Mouse (Mus musculus): Measurements from ENCODE around the gene Mroh7. TPM values are rescaled to one million over a fixed set of nuclear protein-coding genes. Genes with fewer than 3 reads are reported as not detected.

Gene Mroh7
- polyA plus RNA-seq, 1 experiment from 2014 or later: 0.45 TPM

- Histone ChIP-seq H3K4me3 (ENCODE audit: control insufficient read depth in 1 of 2, insufficient read depth in 1 of 2, low read depth in 1 of 2, low read length in 2 of 2) (no peak overlapping the region), H3K36me3 (ENCODE audit: control insufficient read depth, insufficient read depth, low read length) (no peaks in the 10 kb centered on the region), H3K27me3 (ENCODE audit: control insufficient read depth, insufficient read depth, low read length) (peaks cover 14% of the 10 kb centered on the region), H3K27ac (replicated peaks in 1 of 2; ENCODE audit: control insufficient read depth in 1 of 2, insufficient read depth in 1 of 2, low read depth in 2 of 2, low read length in 2 of 2) (no peak overlapping the region), H3K4me1 (ENCODE audit: control insufficient read depth in 2 of 2, insufficient read depth in 2 of 2, low read length in 2 of 2) (peaks cover 13 to 16% of the 10 kb centered on the region in 2 experiments), H3K4me2 (ENCODE audit: low read length) (no peak overlapping the region), H3K9me3 (ENCODE audit: control insufficient read depth, low read length) (no peaks in the 10 kb centered on the region), H3K9ac (ENCODE audit: low read length) (no peak overlapping the region)
- 84% methylated on average over 6 of the region's 6 CpGs for WGBS
- ATAC-seq (ENCODE audit: insufficient number of reproducible peaks, insufficient read depth, low FRiP score, low read depth): no peak
These were observed 83.6 kb downstream of the Mroh7 start for GRCm38 (mm10) chr4:106647137-106647536.

GRCm38 (mm10) chr4:106645797-106646196 is 84.9 kb downstream of the Mroh7 start:
- Histone ChIP-seq H3K36me3 (ENCODE audit: control insufficient read depth, insufficient read depth, low read length) (no peaks in the 10 kb centered on the region), H3K4me3 (ENCODE audit: control insufficient read depth in 1 of 2, insufficient read depth in 1 of 2, low read depth in 1 of 2, low read length in 2 of 2) (no peak overlapping the region), H3K27me3 (ENCODE audit: control insufficient read depth, insufficient read depth, low read length) (peaks cover 14% of the 10 kb centered on the region), H3K9me3 (ENCODE audit: control insufficient read depth, low read length) (no peaks in the 10 kb centered on the region), H3K4me1 (ENCODE audit: control insufficient read depth in 2 of 2, insufficient read depth in 2 of 2, low read length in 2 of 2) (peaks cover 8 to 9% of the 10 kb centered on the region in 2 experiments), H3K27ac (replicated peaks in 1 of 2; ENCODE audit: control insufficient read depth in 1 of 2, insufficient read depth in 1 of 2, low read depth in 2 of 2, low read length in 2 of 2) (no peak overlapping the region; a peak in 1 of 4 replicates), H3K4me2 (ENCODE audit: low read length) (no peak overlapping the region), H3K9ac (ENCODE audit: low read length) (no peak overlapping the region)
- ATAC-seq (ENCODE audit: insufficient number of reproducible peaks, insufficient read depth, low FRiP score, low read depth): no peak
- WGBS: 61% methylated on average over 5 of the region's 5 CpGs

- Histone ChIP-seq H3K36me3 (ENCODE audit: control insufficient read depth, insufficient read depth, low read length) (no peaks in the 10 kb centered on the region), H3K4me3 (ENCODE audit: control insufficient read depth in 1 of 2, insufficient read depth in 1 of 2, low read depth in 1 of 2, low read length in 2 of 2) (no peak overlapping the region), H3K9me3 (ENCODE audit: control insufficient read depth, low read length) (no peaks in the 10 kb centered on the region), H3K4me2 (ENCODE audit: low read length) (no peak overlapping the region), H3K27ac (replicated peaks in 1 of 2; ENCODE audit: control insufficient read depth in 1 of 2, insufficient read depth in 1 of 2, low read depth in 2 of 2, low read length in 2 of 2) (no peak overlapping the region), H3K27me3 (ENCODE audit: control insufficient read depth, insufficient read depth, low read length) (peaks cover 14% of the 10 kb centered on the region), H3K9ac (ENCODE audit: low read length) (no peak overlapping the region), H3K4me1 (ENCODE audit: control insufficient read depth in 2 of 2, insufficient read depth in 2 of 2, low read length in 2 of 2) (peaks cover 8 to 9% of the 10 kb centered on the region in 2 experiments)
- ATAC-seq (ENCODE audit: insufficient number of reproducible peaks, insufficient read depth, low FRiP score, low read depth): no peak
- WGBS: 61% methylated on average over 6 of the region's 6 CpGs
These were observed 86.5 kb downstream of the Mroh7 start for GRCm38 (mm10) chr4:106644218-106644610.

GRCm38 (mm10) chr4:106643483-106644217 is 87.1 kb downstream of the Mroh7 start:
- H3K4me3 ChIP-seq (ENCODE audit: control insufficient read depth in 1 of 2, insufficient read depth in 1 of 2, low read depth in 1 of 2, low read length in 2 of 2): no peak overlapping the region
- H3K4me2 ChIP-seq (ENCODE audit: low read length): no peak overlapping the region
- H3K9ac ChIP-seq (ENCODE audit: low read length): no peak overlapping the region
- H3K27ac ChIP-seq (replicated peaks in 1 of 2; ENCODE audit: control insufficient read depth in 1 of 2, insufficient read depth in 1 of 2, low read depth in 2 of 2, low read length in 2 of 2): no peak overlapping the region
- peaks cover 14% of the 10 kb centered on the region for H3K27me3 ChIP-seq (ENCODE audit: control insufficient read depth, insufficient read depth, low read length)
- WGBS: 12% methylated on average over 8 of the region's 8 CpGs
- no peaks in the 10 kb centered on the region for H3K36me3 ChIP-seq (ENCODE audit: control insufficient read depth, insufficient read depth, low read length)
- H3K9me3 ChIP-seq (ENCODE audit: control insufficient read depth, low read length): no peaks in the 10 kb centered on the region
- H3K4me1 ChIP-seq (ENCODE audit: control insufficient read depth in 2 of 2, insufficient read depth in 2 of 2, low read length in 2 of 2): peaks cover 8 to 9% of the 10 kb centered on the region in 2 experiments
- no peak; the same call in 1 of the 2 replicates for ATAC-seq (ENCODE audit: insufficient number of reproducible peaks, insufficient read depth, low FRiP score, low read depth)

- WGBS: 33% methylated on average over 9 of the region's 9 CpGs
These were observed 96.6 kb downstream of the Mroh7 start for GRCm38 (mm10) chr4:106634086-106634479.

GRCm38 (mm10) chr4:106633281-106634085 is 97.2 kb downstream of the Mroh7 start:
- Histone ChIP-seq H3K36me3 (ENCODE audit: control insufficient read depth, insufficient read depth, low read length) (no peaks in the 10 kb centered on the region), H3K27ac (replicated peaks in 1 of 2; ENCODE audit: control insufficient read depth in 1 of 2, insufficient read depth in 1 of 2, low read depth in 2 of 2, low read length in 2 of 2) (peak overlapping the region; percentile 17 to 33; a peak in 1 of 4 replicates), H3K4me3 (ENCODE audit: control insufficient read depth in 1 of 2, insufficient read depth in 1 of 2, low read depth in 1 of 2, low read length in 2 of 2) (no peak overlapping the region), H3K4me1 (ENCODE audit: control insufficient read depth in 2 of 2, insufficient read depth in 2 of 2, low read length in 2 of 2) (peaks cover 0 to 4% of the 10 kb centered on the region in 2 experiments; a peak in 1 of 4 replicates), H3K27me3 (ENCODE audit: control insufficient read depth, insufficient read depth, low read length) (peaks cover 15% of the 10 kb centered on the region; the same call in 1 of the 2 replicates), H3K9me3 (ENCODE audit: control insufficient read depth, low read length) (no peaks in the 10 kb centered on the region), H3K9ac (ENCODE audit: low read length) (no peak overlapping the region), H3K4me2 (ENCODE audit: low read length) (no peak overlapping the region)
- WGBS: 22% methylated on average over 8 of the region's 8 CpGs
- ATAC-seq (ENCODE audit: insufficient number of reproducible peaks, insufficient read depth, low FRiP score, low read depth): no peak

More at GRCm38 (mm10) chr4:106634086-106634479, 96.6 kb downstream of the Mroh7 start:
- no peaks in the 10 kb centered on the region for H3K9me3 ChIP-seq (ENCODE audit: control insufficient read depth, low read length)
- H3K27ac ChIP-seq (replicated peaks in 1 of 2; ENCODE audit: control insufficient read depth in 1 of 2, insufficient read depth in 1 of 2, low read depth in 2 of 2, low read length in 2 of 2): no peak overlapping the region
- H3K4me3 ChIP-seq (ENCODE audit: control insufficient read depth in 1 of 2, insufficient read depth in 1 of 2, low read depth in 1 of 2, low read length in 2 of 2): no peak overlapping the region
- H3K9ac ChIP-seq (ENCODE audit: low read length): no peak overlapping the region
- ATAC-seq (ENCODE audit: insufficient number of reproducible peaks, insufficient read depth, low FRiP score, low read depth): no peak
- H3K4me2 ChIP-seq (ENCODE audit: low read length): no peak overlapping the region
- H3K27me3 ChIP-seq (ENCODE audit: control insufficient read depth, insufficient read depth, low read length): peaks cover 15% of the 10 kb centered on the region; the same call in 1 of the 2 replicates
- H3K36me3 ChIP-seq (ENCODE audit: control insufficient read depth, insufficient read depth, low read length): no peaks in the 10 kb centered on the region
- H3K4me1 ChIP-seq (ENCODE audit: control insufficient read depth in 2 of 2, insufficient read depth in 2 of 2, low read length in 2 of 2): peaks cover 0 to 4% of the 10 kb centered on the region in 2 experiments; a peak in 1 of 4 replicates

- H3K27ac ChIP-seq (replicated peaks in 1 of 2; ENCODE audit: control insufficient read depth in 1 of 2, insufficient read depth in 1 of 2, low read depth in 2 of 2, low read length in 2 of 2): no peak overlapping the region
- no peak for ATAC-seq (ENCODE audit: insufficient number of reproducible peaks, insufficient read depth, low FRiP score, low read depth)
These were observed 98.4 kb downstream of the Mroh7 start for GRCm38 (mm10) chr4:106632313-106632712.

More at GRCm38 (mm10) chr4:106632313-106632712, 98.4 kb downstream of the Mroh7 start:
- no peak overlapping the region for H3K4me3 ChIP-seq (ENCODE audit: control insufficient read depth in 1 of 2, insufficient read depth in 1 of 2, low read depth in 1 of 2, low read length in 2 of 2)
- no peaks in the 10 kb centered on the region for H3K9me3 ChIP-seq (ENCODE audit: control insufficient read depth, low read length)
- peaks cover 0 to 4% of the 10 kb centered on the region in 2 experiments; a peak in 1 of 4 replicates for H3K4me1 ChIP-seq (ENCODE audit: control insufficient read depth in 2 of 2, insufficient read depth in 2 of 2, low read length in 2 of 2)
- no peak overlapping the region for H3K9ac ChIP-seq (ENCODE audit: low read length)
- H3K4me2 ChIP-seq (ENCODE audit: low read length): no peak overlapping the region
- H3K36me3 ChIP-seq (ENCODE audit: control insufficient read depth, insufficient read depth, low read length): no peaks in the 10 kb centered on the region
- H3K27me3 ChIP-seq (ENCODE audit: control insufficient read depth, insufficient read depth, low read length): peaks cover 15% of the 10 kb centered on the region; the same call in 1 of the 2 replicates
- 58% methylated on average over 1 of the region's 3 CpGs for WGBS

Measured in heart, embryonic 14.5 days (tissue).